Mouse (Mus musculus) fat pad, adult 2 months (tissue): Measurements from ENCODE around the gene Dnah1.

Source experiments
- DNase-seq: peaks from one replicate; pipeline ENCODE4 v3.0.0-alpha.2; 2011; ENCODE audit warnings: low read depth, low spot score; ENCODE audit errors: extremely low read depth

Dnah1 gene

GRCm38 (mm10) chr14:31237101-31237882, 86.4 kb downstream of the Dnah1 start:
- no peak for DNase-seq

- DNase-seq: no peak
These were observed 89.6 kb downstream of the Dnah1 start for GRCm38 (mm10) chr14:31233996-31234591.

DNA sequence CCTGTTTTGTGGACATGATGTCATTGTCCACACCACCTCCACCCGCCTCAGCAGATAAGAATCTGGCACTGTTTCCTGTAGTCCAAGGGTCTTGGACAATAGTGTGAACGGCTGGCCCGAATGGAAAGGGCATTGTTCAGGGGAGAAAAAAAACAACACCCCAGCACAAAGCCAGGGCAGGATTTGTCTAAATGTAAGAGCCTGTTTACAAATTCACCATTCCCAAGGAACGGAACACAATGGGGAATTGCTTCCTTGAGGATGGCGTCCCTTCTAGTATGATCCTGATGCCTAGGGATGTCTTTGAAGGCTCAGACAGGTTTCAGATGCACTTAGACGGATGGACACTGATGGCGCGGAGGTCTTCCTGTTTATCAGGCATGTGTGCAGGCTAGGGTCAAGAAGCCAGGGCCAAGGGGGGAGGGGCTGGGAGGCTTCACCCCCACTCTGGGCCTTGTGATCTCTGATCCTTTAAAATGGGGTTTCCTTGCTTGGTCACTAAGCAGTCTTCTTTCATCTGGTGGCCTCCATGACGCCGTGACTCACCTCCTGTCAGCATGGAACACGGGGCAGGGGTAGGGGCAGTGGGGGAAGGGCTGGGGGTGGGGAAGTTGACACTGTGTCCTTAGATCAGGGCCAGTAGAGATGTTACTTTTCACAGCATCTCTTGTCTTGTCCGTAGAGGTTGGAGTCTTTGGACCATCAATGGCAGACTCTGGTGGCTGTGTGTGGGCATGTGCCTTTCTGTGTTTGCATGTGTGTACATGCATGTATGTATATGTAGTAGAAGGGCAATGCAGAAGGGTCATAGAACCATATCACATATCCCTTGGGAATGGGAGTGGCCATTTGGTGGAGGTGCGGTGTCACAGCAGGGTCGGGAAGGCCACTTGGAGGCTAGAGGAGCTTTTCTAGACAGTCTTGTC, 90.4 kb downstream of the Dnah1 start:
- DNase-seq: no peak

GRCm38 (mm10) chr14:31232404-31233069, 91.2 kb downstream of the Dnah1 start:
- DNase-seq: no peak

GRCm38 (mm10) chr14:31230442-31230841, 93.3 kb downstream of the Dnah1 start:
- no peak for DNase-seq

DNA sequence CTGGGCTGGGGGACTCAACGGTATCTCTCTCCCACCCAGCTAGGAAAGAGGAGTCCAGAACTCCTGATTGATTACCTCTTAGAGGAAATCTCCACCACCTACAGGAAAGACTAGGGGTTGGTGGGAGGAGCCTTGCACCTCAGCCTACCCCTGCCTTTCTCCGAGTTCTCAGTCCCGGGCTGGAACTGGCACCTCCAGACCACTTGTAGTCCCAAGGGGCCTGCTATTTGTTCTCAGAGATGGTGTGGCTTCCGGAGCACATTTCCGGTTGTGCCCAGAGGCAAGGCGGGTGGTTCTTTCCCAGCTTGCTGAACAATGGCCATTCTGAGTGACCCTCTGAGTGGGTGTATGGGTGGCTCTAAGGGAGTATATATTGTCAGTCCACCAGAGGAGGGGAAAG, 95.5 kb downstream of the Dnah1 start:
- no peak for DNase-seq

GRCm38 (mm10) chr14:31226978-31227377, 96.7 kb downstream of the Dnah1 start:
- DNase-seq: no peak

DNA sequence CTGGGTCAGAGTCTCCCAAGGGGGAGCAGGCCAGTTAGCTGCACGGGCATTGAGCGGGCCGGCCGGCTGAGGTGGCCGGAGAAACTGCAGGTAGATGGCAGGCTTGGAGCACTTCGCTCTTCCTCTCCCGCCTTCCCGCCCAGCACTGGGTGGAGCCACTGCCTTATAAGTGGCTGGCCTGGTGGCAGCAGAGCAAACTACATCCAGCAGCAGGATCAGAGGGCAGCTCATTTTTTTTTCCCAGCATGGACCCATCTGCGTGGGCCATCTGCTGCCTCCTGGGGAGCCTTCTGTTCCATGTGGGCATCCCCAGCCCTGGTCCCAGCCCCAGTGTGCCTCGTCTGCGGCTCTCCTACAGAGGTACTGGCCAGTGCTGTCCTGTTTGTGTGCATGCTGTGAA, 106.0 kb downstream of the Dnah1 start, which contains the start of gene Sema3g:
TSS of gene Sema3g (plus strand) at position 195 of the 400 bp plus-strand sequence.
- DNase-seq: no peak

DNA sequence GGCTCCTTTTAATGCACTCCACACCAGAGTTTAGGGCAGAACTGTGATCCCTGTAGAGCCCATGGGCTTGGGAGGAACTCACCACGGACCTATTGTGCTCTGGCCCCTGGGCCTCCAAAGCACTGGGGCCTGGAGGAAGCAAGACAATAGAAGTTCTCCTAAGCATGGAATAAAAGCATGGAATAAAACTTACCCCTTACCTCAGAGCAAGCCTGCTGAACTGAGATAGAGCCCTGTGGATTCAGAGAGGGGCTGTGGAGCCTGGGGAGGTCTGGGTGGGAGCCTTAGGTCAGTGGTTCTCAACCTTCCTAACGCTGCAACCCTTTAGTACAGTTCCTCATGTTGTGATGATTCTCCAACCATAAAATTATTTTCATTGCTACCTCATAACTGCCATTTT, 106.8 kb downstream of the Dnah1 start, which contains the start of gene Nisch:
TSS of gene Nisch (minus strand) at position 101 of the 400 bp plus-strand sequence.
- no peak for DNase-seq

- DNase-seq: no peak
These were observed 108.3 kb downstream of the Dnah1 start for GRCm38 (mm10) chr14:31215157-31216002.

- DNase-seq: no peak
These were observed 109.0 kb downstream of the Dnah1 start for GRCm38 (mm10) chr14:31214684-31215083.

DNA sequence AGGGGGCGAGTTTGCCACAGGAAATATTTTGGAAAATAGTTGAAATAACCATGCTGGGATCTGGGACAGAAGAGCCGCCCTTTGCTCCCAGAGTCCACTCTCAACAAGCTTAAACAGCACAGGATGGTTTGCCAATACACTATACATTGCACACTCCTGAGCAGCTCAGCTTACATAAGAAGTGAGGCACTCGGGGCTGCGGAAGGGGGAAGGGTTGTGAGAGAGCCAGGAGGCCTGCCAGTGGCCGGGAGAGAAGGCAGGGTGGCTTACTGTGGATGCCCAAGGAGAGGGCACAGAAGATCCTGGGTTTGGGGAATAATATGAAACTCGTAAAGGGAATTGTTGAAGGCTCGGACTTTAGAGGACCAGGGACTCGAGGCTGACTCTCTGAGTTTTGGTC, 109.8 kb downstream of the Dnah1 start:
- DNase-seq: no peak

GRCm38 (mm10) chr14:31212499-31212898, 111.2 kb downstream of the Dnah1 start:
- no peak for DNase-seq

DNA sequence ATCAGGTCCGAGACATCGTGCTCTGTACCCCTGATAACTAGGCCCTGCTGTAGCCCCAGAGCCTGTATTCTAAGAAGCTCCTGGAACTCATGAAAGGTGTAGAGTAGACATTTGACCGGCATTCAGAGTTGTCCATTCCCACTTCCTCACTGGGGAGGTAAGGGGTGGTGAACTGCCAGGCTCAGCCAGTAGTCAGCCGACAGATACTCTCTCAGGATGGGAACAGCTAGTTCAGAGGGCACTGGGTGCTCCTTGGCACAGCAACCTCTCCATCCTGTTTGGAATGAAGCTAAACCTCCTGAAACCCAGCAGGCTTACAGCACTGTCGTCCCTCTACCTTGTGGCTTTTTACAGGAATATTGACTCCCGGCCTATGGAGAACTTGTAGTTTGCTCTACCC, 111.8 kb downstream of the Dnah1 start:
- DNase-seq: no peak
